In the genomic region with DNA sequence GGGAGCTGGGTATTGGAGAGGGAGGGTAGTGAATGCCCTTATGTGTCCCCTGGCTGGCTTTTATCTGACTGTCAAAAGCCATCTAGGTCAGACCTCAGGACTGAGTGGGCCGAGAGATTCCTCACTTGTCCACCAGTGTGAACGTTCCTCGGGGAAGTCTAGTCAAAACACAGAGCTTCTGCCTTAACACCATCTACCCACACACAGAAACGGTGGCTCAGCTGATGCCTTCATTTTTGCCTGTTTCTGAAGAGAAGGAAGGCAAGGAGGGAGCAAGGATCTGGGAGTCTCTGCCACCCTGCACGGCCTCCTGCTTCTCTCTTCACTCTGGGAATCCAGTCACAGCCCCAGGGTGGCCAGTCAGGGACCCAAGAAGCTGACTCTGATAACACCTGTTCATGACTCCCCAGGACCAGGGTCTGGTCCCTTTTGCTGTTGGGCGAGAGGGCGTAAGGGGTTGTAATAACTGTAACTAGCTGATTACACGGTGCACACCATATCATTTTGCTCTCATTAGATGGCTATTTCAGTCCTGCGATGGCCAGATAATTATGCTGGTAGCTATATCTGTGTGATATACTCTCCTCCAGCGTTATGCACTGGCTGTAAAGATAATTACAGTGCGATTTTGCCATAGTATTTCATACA, we compare ENCODE assay signal across 16 mouse cellular contexts. TPM values are rescaled to one million over a fixed set of nuclear protein-coding genes. Genes with fewer than 3 reads are reported as not detected.
A peak's percentile ranks its signal among the peaks of the same experiment; 100 is the strongest.
DNase-seq lines count a peak whose midpoint lies in the region; ATAC-seq lines count a peak whose summit lies in the region.
"Had no signal": no experiment of that assay in that cellular context is flagged by ENCODE, and none has a peak within 500 bp of the region (broad histone marks: within the 10 kb centered on the region; RNA-seq: fewer than 3 reads in every experiment).

No protein-coding gene starts in this region.

- DNase-seq in midbrain, embryonic 10.5 days (ENCODE audit: low spot score): no peak
- DNase-seq in brain, adult 2 months (ENCODE audit: low read depth, low spot score): peak; percentile 65
- DNase-seq in liver, embryonic 11.5 days (ENCODE audit: low spot score): no peak
- DNase-seq in urinary bladder, postnatal 10 days (ENCODE audit: low spot score): no peak
- no peak for DNase-seq in urinary bladder, postnatal 14 days (ENCODE audit: low spot score)
- DNase-seq: cerebellum, adult 9-10 months; gastrocnemius, adult 2 months; heart, adult 18-20 months; kidney, adult 2 months; lung, postnatal 36 days had no signal

- 0 out of 2 replicates have a peak overlapping the region, but pooled peaks have one; percentile 20 for H3K4me2 ChIP-seq in midbrain, embryonic 13.5 days (replicated peaks)
- H3K4me2 ChIP-seq in liver, embryonic 11.5 days: peak overlapping the region; percentile 26
- H3K4me2 ChIP-seq in midbrain, embryonic 16.5 days (ENCODE audit: low read length): no peak overlapping the region

- no peaks in the 10 kb centered on the region for H3K36me3 ChIP-seq in midbrain, embryonic 13.5 days
- H3K36me3 ChIP-seq in midbrain, embryonic 10.5 days: no peaks in the 10 kb centered on the region
- no peaks in the 10 kb centered on the region for H3K36me3 ChIP-seq in liver, embryonic 11.5 days (ENCODE audit: control insufficient read depth, insufficient read depth, low read length)
- H3K36me3 ChIP-seq in midbrain, embryonic 16.5 days (ENCODE audit: control insufficient read depth, insufficient read depth, low read length): no peaks in the 10 kb centered on the region
- H3K36me3 ChIP-seq: forebrain, embryonic 10.5 days had no signal

- 57% methylated on average over 11 of the region's 11 CpGs for WGBS in midbrain, embryonic 13.5 days
- 70% methylated on average over 11 of the region's 11 CpGs for WGBS in midbrain, embryonic 10.5 days
- 52% methylated on average over 11 of the region's 11 CpGs for WGBS in liver, embryonic 11.5 days
- 40% methylated on average over 11 of the region's 11 CpGs for WGBS in midbrain, embryonic 16.5 days

- ATAC-seq in midbrain, embryonic 13.5 days: peak; percentile 35; the same call in 1 of the 2 replicates
- ATAC-seq in liver, embryonic 11.5 days (replicated peaks; ENCODE audit: low FRiP score): peak; percentile 94
- ATAC-seq in midbrain, embryonic 16.5 days: no peak
- ATAC-seq: hindbrain, embryonic 16.5 days had no signal

- H3K27me3 ChIP-seq in midbrain, embryonic 13.5 days: peaks cover 46% of the 10 kb centered on the region
- H3K27me3 ChIP-seq in midbrain, embryonic 10.5 days (ENCODE audit: low read depth, poor library complexity, severe bottlenecking): peaks cover 48% of the 10 kb centered on the region
- H3K27me3 ChIP-seq in liver, embryonic 11.5 days (replicated peaks; ENCODE audit: control insufficient read depth, insufficient read depth, low read length): peaks cover 8% of the 10 kb centered on the region; the same call in 1 of the 2 replicates
- H3K27me3 ChIP-seq in midbrain, embryonic 16.5 days (ENCODE audit: control insufficient read depth, insufficient read depth, low read depth, low read length): peaks cover 4% of the 10 kb centered on the region; the same call in 1 of the 2 replicates

- no peak overlapping the region for H3K4me3 ChIP-seq in midbrain, embryonic 13.5 days (replicated peaks)
- no peak overlapping the region for H3K4me3 ChIP-seq in midbrain, embryonic 10.5 days
- H3K4me3 ChIP-seq in liver, embryonic 11.5 days (ENCODE audit: low read depth, low read length): no peak overlapping the region
- H3K4me3 ChIP-seq in midbrain, embryonic 16.5 days (ENCODE audit: low read depth, low read length): no peak overlapping the region
- H3K4me3 ChIP-seq: forebrain, embryonic 10.5 days; gastrocnemius, adult 2 months; left cerebral cortex, adult 2 months had no signal

- peak overlapping the region; percentile 25; the same call in 1 of the 2 replicates for H3K9ac ChIP-seq in midbrain, embryonic 13.5 days (replicated peaks)
- no peak overlapping the region for H3K9ac ChIP-seq in liver, embryonic 11.5 days (ENCODE audit: low read depth, low read length)
- peak overlapping the region; percentile 33; the same call in 1 of the 2 replicates for H3K9ac ChIP-seq in midbrain, embryonic 16.5 days (ENCODE audit: low read depth, low read length)

- H3K4me1 ChIP-seq in midbrain, embryonic 13.5 days (replicated peaks): peaks cover 14% of the 10 kb centered on the region
- peaks cover 14% of the 10 kb centered on the region for H3K4me1 ChIP-seq in midbrain, embryonic 10.5 days
- peaks cover 42% of the 10 kb centered on the region for H3K4me1 ChIP-seq in liver, embryonic 11.5 days (replicated peaks; ENCODE audit: control insufficient read depth, insufficient read depth, low read length)
- H3K4me1 ChIP-seq in midbrain, embryonic 16.5 days (ENCODE audit: control insufficient read depth, insufficient read depth, low read length): peaks cover 10% of the 10 kb centered on the region

- H3K27ac ChIP-seq in midbrain, embryonic 13.5 days: no peak overlapping the region
- H3K27ac ChIP-seq in midbrain, embryonic 10.5 days (replicated peaks): no peak overlapping the region
- H3K27ac ChIP-seq in liver, embryonic 11.5 days (ENCODE audit: low read depth, low read length): peak overlapping the region; percentile 67
- no peak overlapping the region; the same call in 1 of the 2 replicates for H3K27ac ChIP-seq in midbrain, embryonic 16.5 days (ENCODE audit: low read length)
- H3K27ac ChIP-seq: forebrain, embryonic 10.5 days; gastrocnemius, adult 2 months; left cerebral cortex, adult 2 months had no signal

- no peaks in the 10 kb centered on the region for H3K9me3 ChIP-seq in midbrain, embryonic 13.5 days
- H3K9me3 ChIP-seq in midbrain, embryonic 10.5 days (replicated peaks): no peaks in the 10 kb centered on the region
- H3K9me3 ChIP-seq in liver, embryonic 11.5 days (ENCODE audit: control insufficient read depth, low read length): no peaks in the 10 kb centered on the region
- H3K9me3 ChIP-seq in midbrain, embryonic 16.5 days (replicated peaks; ENCODE audit: control insufficient read depth, low read length, poor library complexity, severe bottlenecking): no peaks in the 10 kb centered on the region

RNA-seq across cellular contexts. Expression of a gene that starts 6.1 kb away (rescaled TPM):
- not detected in 2 replicates for polyA plus RNA-seq in midbrain, embryonic 13.5 days (2015; fragmentation: Nextera tagmentation; extraction: Ambion mirVana)
- polyA plus RNA-seq in midbrain, embryonic 10.5 days (2016; fragmentation: Nextera tagmentation; extraction: Ambion mirVana): not detected in 2 replicates
- polyA plus RNA-seq in liver, embryonic 11.5 days (2014; fragmentation: Nextera tagmentation; extraction: Ambion mirVana): 11.2 and 16.0 TPM in 2 replicates
- polyA plus RNA-seq in midbrain, embryonic 16.5 days (2015; fragmentation: Nextera tagmentation; extraction: Ambion mirVana): 0.34 and 1.2 TPM in 2 replicates
- polyA plus RNA-seq: forebrain, embryonic 10.5 days; kidney, adult 2 months had no signal

RNA-seq across cellular contexts. Expression of a gene that starts 8.9 kb away (rescaled TPM):
- polyA plus RNA-seq in midbrain, embryonic 13.5 days (2015; fragmentation: Nextera tagmentation; extraction: Ambion mirVana): 5.1 and 5.3 TPM in 2 replicates
- polyA plus RNA-seq in midbrain, embryonic 10.5 days (2016; fragmentation: Nextera tagmentation; extraction: Ambion mirVana): 4.3 and 4.7 TPM in 2 replicates
- polyA plus RNA-seq in liver, embryonic 11.5 days (2014; fragmentation: Nextera tagmentation; extraction: Ambion mirVana): 2.6 and 2.8 TPM in 2 replicates
- 2.7 and 3.2 TPM in 2 replicates for polyA plus RNA-seq in midbrain, embryonic 16.5 days (2015; fragmentation: Nextera tagmentation; extraction: Ambion mirVana)

RNA-seq across cellular contexts. Expression of a gene that starts 21.1 kb away (rescaled TPM):
- polyA plus RNA-seq in midbrain, embryonic 13.5 days (2015; fragmentation: Nextera tagmentation; extraction: Ambion mirVana): 0.39 and 0.52 TPM in 2 replicates
- 0.32 and 0.40 TPM in 2 replicates for polyA plus RNA-seq in midbrain, embryonic 10.5 days (2016; fragmentation: Nextera tagmentation; extraction: Ambion mirVana)
- 5.0 TPM in 2 replicates for polyA plus RNA-seq in liver, embryonic 11.5 days (2014; fragmentation: Nextera tagmentation; extraction: Ambion mirVana)
- polyA plus RNA-seq in midbrain, embryonic 16.5 days (2015; fragmentation: Nextera tagmentation; extraction: Ambion mirVana): 1.1 and 1.7 TPM in 2 replicates

RNA-seq across cellular contexts. Expression of a gene that starts 25.4 kb away (rescaled TPM):
- 0.28 and 0.53 TPM in 2 replicates for polyA plus RNA-seq in midbrain, embryonic 13.5 days (2015; fragmentation: Nextera tagmentation; extraction: Ambion mirVana)
- 0.41 and 0.69 TPM in 2 replicates for polyA plus RNA-seq in midbrain, embryonic 10.5 days (2016; fragmentation: Nextera tagmentation; extraction: Ambion mirVana)
- 0.14 TPM in 1 of 2 replicates, not detected in the other for polyA plus RNA-seq in liver, embryonic 11.5 days (2014; fragmentation: Nextera tagmentation; extraction: Ambion mirVana)
- polyA plus RNA-seq in midbrain, embryonic 16.5 days (2015; fragmentation: Nextera tagmentation; extraction: Ambion mirVana): 0.60 and 0.93 TPM in 2 replicates

RNA-seq across cellular contexts. Expression of a gene that starts 29.1 kb away (rescaled TPM):
- polyA plus RNA-seq in midbrain, embryonic 13.5 days (2015; fragmentation: Nextera tagmentation; extraction: Ambion mirVana): 0.04 TPM in 1 of 2 replicates, not detected in the other
- polyA plus RNA-seq in midbrain, embryonic 10.5 days (2016; fragmentation: Nextera tagmentation; extraction: Ambion mirVana): 0.02 and 0.04 TPM in 2 replicates
- polyA plus RNA-seq in liver, embryonic 11.5 days (2014; fragmentation: Nextera tagmentation; extraction: Ambion mirVana): 0.17 and 0.22 TPM in 2 replicates
- polyA plus RNA-seq in midbrain, embryonic 16.5 days (2015; fragmentation: Nextera tagmentation; extraction: Ambion mirVana): not detected in 2 replicates
- polyA plus RNA-seq: forebrain, embryonic 10.5 days; heart, postnatal 0 days had no signal
